Mouse (Mus musculus) CH12.LX (cell line): Measurements from ENCODE around the gene Dedd.

Experiments used
- CHD1 ChIP-seq: IDR thresholded peaks from 2 replicates; pipeline ENCODE4 v1.6.1; 2012; ENCODE audit warnings: low read depth, low read length, improper control_type of control experiment, inconsistent platforms
- CHD2 ChIP-seq: IDR thresholded peaks from 2 replicates; pipeline ENCODE4 v1.6.1; 2011; ENCODE audit warnings: low read length, improper control_type of control experiment
- CTCF ChIP-seq, 2 experiments: IDR thresholded peaks in 1 of 2; conservative IDR thresholded peaks in 1 of 2; 2 replicates each; pipeline ENCODE4 v1.5.1; 2011 to 2012; ENCODE audit warnings: low read depth in 2 of 2, low read length in 2 of 2, improper control_type of control experiment in 1 of 2, inconsistent platforms in 1 of 2, mild to moderate bottlenecking in 1 of 2, moderate library complexity in 1 of 2
- HCFC1 ChIP-seq: IDR thresholded peaks from 2 replicates; pipeline ENCODE4 v1.6.1; 2012; ENCODE audit warnings: low read depth, mild to moderate bottlenecking, inconsistent platforms, low read length, improper control_type of control experiment
- NELFE ChIP-seq: IDR thresholded peaks from 2 replicates; pipeline ENCODE4 v1.6.1; 2011; ENCODE audit warnings: low read depth, low read length, improper control_type of control experiment
- POLR2A ChIP-seq: IDR thresholded peaks from 2 replicates; pipeline ENCODE4 v1.6.1; 2011; ENCODE audit warnings: low read depth, mild to moderate bottlenecking, improper control_type of control experiment, low read length
- SIN3A ChIP-seq: IDR thresholded peaks from 2 replicates; pipeline ENCODE4 v1.6.1; 2012; ENCODE audit warnings: low read length, improper control_type of control experiment, inconsistent platforms

GRCm38 (mm10) chr1:171375646-171376097 lies 46.7 kb downstream of the Dedd start:
- no peak for TF ChIP-seq CTCF (conservative IDR thresholded peaks at IDR 0.05 in 1 of 2, IDR thresholded peaks at IDR 0.05 in 1 of 2; ENCODE audit: low read depth in 2 of 2, low read length in 2 of 2)
- no peak for TF ChIP-seq CHD2
- TF ChIP-seq HCFC1 = no peak
- TF ChIP-seq POLR2A = no peak
- TF ChIP-seq NELFE = no peak
- TF ChIP-seq SIN3A = no peak
- TF ChIP-seq CHD1 = no peak
